Mouse (Mus musculus) limb, embryonic 10.5 days (tissue): Measurements from ENCODE around the gene Cavin4. TPM values are rescaled to one million over a fixed set of nuclear protein-coding genes. Genes with fewer than 3 reads are reported as not detected.
A peak's percentile ranks its signal among the peaks of the same experiment; 100 is the strongest.

Source experiments
- DNase-seq: peaks from one replicate; pipeline ENCODE4 v3.0.0-alpha.2; 2017; ENCODE audit warnings: low spot score
- H3K27ac ChIP-seq: fragments of 300-500 bp; sonication (generic); 2 replicates; pipeline ENCODE4 v1.5.1; 2016; ENCODE audit warnings: mild to moderate bottlenecking
- H3K27me3 ChIP-seq: fragments of 300-500 bp; sonication (generic); 2 replicates; pipeline ENCODE4 v1.6.1; 2016; ENCODE audit warnings: low read depth, mild to moderate bottlenecking; ENCODE audit not compliant: poor library complexity, severe bottlenecking
- H3K36me3 ChIP-seq: fragments of 300-500 bp; sonication (generic); 2 replicates; pipeline ENCODE4 v1.6.1; 2016; ENCODE audit warnings: mild to moderate bottlenecking, moderate library complexity
- H3K4me1 ChIP-seq: fragments of 300-500 bp; sonication (generic); 2 replicates; pipeline ENCODE4 v1.6.1; 2016
- H3K4me3 ChIP-seq: fragments of 300-500 bp; sonication (generic); 2 replicates; pipeline ENCODE4 v1.5.1; 2016; ENCODE audit warnings: mild to moderate bottlenecking, moderate library complexity
- H3K9me3 ChIP-seq: fragments of 300-500 bp; sonication (generic); replicated peaks from 2 replicates; pipeline ENCODE4 v1.6.1; 2016; ENCODE audit warnings: mild to moderate bottlenecking
- WGBS: fragments of 180-500 bp; shearing (Covaris S2); methylation state at CpG from one replicate; pipeline ENCODE4 v1.1.7; 2016; 5-methylcytosine and 5-hydroxymethylcytosine counted together
- polyA plus RNA-seq: library from polyadenylated mRNA; unstranded; fragments of >200 nt; fragmentation: Nextera tagmentation; extraction: Ambion mirVana; gene quantifications from 2 replicates; pipeline ENCODE4 v1.2.1, GENCODE M21; 2016

Cavin4 gene
- polyA plus RNA-seq: 1.3 and 1.6 TPM in 2 replicates

- DNase-seq: no peak
- H3K36me3 ChIP-seq: peaks cover 85% of the 10 kb centered on the region
- no peaks in the 10 kb centered on the region for H3K9me3 ChIP-seq
- WGBS: 94% methylated on average over 10 of the region's 10 CpGs
- H3K27me3 ChIP-seq: no peaks in the 10 kb centered on the region
- H3K27ac ChIP-seq: no peak within 1 kb of the TSS
- H3K4me1 ChIP-seq: no peaks in the 10 kb centered on the region
- H3K4me3 ChIP-seq: no peak within 1 kb of the TSS
Observed at GRCm38 (mm10) chr4:48663271-48663670, at the start of gene Cavin4. Gene Cavin4, plus strand, starts transcription at chr4:48663514.

GRCm38 (mm10) chr4:48615483-48615882, 47.8 kb upstream of the Cavin4 start:
- no peak for DNase-seq
- Histone ChIP-seq H3K27ac (no peak overlapping the region), H3K36me3 (peaks cover 86% of the 10 kb centered on the region), H3K4me3 (no peak overlapping the region), H3K27me3 (no peaks in the 10 kb centered on the region), H3K4me1 (no peaks in the 10 kb centered on the region), H3K9me3 (no peaks in the 10 kb centered on the region)
- 94% methylated on average over 4 of the region's 4 CpGs for WGBS

- no peak overlapping the region for H3K27ac ChIP-seq
- H3K4me3 ChIP-seq: no peak overlapping the region
- DNase-seq: no peak
- WGBS: 97% methylated on average over 15 of the region's 15 CpGs
- peaks cover 84% of the 10 kb centered on the region for H3K36me3 ChIP-seq
- H3K4me1 ChIP-seq: no peaks in the 10 kb centered on the region
- no peaks in the 10 kb centered on the region for H3K27me3 ChIP-seq
- no peaks in the 10 kb centered on the region for H3K9me3 ChIP-seq
Observed at GRCm38 (mm10) chr4:48617201-48617600, 46.1 kb upstream of the Cavin4 start.

- no peak overlapping the region for H3K4me3 ChIP-seq
- peaks cover 95% of the 10 kb centered on the region for H3K36me3 ChIP-seq
- DNase-seq: no peak
- H3K27me3 ChIP-seq: no peaks in the 10 kb centered on the region
- H3K27ac ChIP-seq: no peak overlapping the region
- H3K4me1 ChIP-seq: no peaks in the 10 kb centered on the region
- no peaks in the 10 kb centered on the region for H3K9me3 ChIP-seq
- 90% methylated on average over 6 of the region's 6 CpGs for WGBS
Observed at GRCm38 (mm10) chr4:48620121-48620520, 43.2 kb upstream of the Cavin4 start.

GRCm38 (mm10) chr4:48622246-48622645, 41.1 kb upstream of the Cavin4 start:
- Histone ChIP-seq H3K27ac (no peak overlapping the region), H3K9me3 (no peaks in the 10 kb centered on the region), H3K36me3 (peaks cover 97% of the 10 kb centered on the region), H3K4me1 (no peaks in the 10 kb centered on the region), H3K27me3 (no peaks in the 10 kb centered on the region), H3K4me3 (no peak overlapping the region)
- DNase-seq: no peak
- 95% methylated on average over 6 of the region's 6 CpGs for WGBS

GRCm38 (mm10) chr4:48622946-48623345, 40.4 kb upstream of the Cavin4 start:
- 98% methylated on average over 7 of the region's 7 CpGs for WGBS
- no peaks in the 10 kb centered on the region for H3K4me1 ChIP-seq
- H3K27me3 ChIP-seq: no peaks in the 10 kb centered on the region
- peaks cover 97% of the 10 kb centered on the region for H3K36me3 ChIP-seq
- H3K27ac ChIP-seq: no peak overlapping the region
- no peaks in the 10 kb centered on the region for H3K9me3 ChIP-seq
- H3K4me3 ChIP-seq: no peak overlapping the region
- DNase-seq: no peak

GRCm38 (mm10) chr4:48624961-48625360, 38.4 kb upstream of the Cavin4 start:
- Histone ChIP-seq H3K4me1 (no peaks in the 10 kb centered on the region), H3K4me3 (no peak overlapping the region), H3K27ac (no peak overlapping the region), H3K36me3 (peaks cover 99% of the 10 kb centered on the region), H3K27me3 (no peaks in the 10 kb centered on the region), H3K9me3 (no peaks in the 10 kb centered on the region)
- no peak for DNase-seq
- 88% methylated on average over 6 of the region's 6 CpGs for WGBS

GRCm38 (mm10) chr4:48625836-48626235, 37.5 kb upstream of the Cavin4 start:
- DNase-seq: no peak
- Histone ChIP-seq H3K27ac (no peak overlapping the region), H3K36me3 (peaks cover 97% of the 10 kb centered on the region), H3K4me1 (no peaks in the 10 kb centered on the region; the same call in 1 of the 2 replicates), H3K27me3 (no peaks in the 10 kb centered on the region), H3K9me3 (no peaks in the 10 kb centered on the region), H3K4me3 (no peak overlapping the region)
- WGBS: 95% methylated on average over 9 of the region's 9 CpGs

GRCm38 (mm10) chr4:48629445-48629844, 33.9 kb upstream of the Cavin4 start:
- peaks cover 85% of the 10 kb centered on the region for H3K36me3 ChIP-seq
- no peaks in the 10 kb centered on the region for H3K9me3 ChIP-seq
- no peak overlapping the region for H3K27ac ChIP-seq
- no peaks in the 10 kb centered on the region for H3K27me3 ChIP-seq
- no peak for DNase-seq
- H3K4me1 ChIP-seq: peaks cover 12% of the 10 kb centered on the region; the same call in 1 of the 2 replicates
- 96% methylated on average over 13 of the region's 13 CpGs for WGBS
- H3K4me3 ChIP-seq: no peak overlapping the region

GRCm38 (mm10) chr4:48633529-48633928, 29.8 kb upstream of the Cavin4 start:
- Histone ChIP-seq H3K36me3 (peaks cover 83% of the 10 kb centered on the region), H3K9me3 (no peaks in the 10 kb centered on the region), H3K27me3 (no peaks in the 10 kb centered on the region), H3K4me3 (no peak overlapping the region), H3K4me1 (peaks cover 12% of the 10 kb centered on the region; the same call in 1 of the 2 replicates), H3K27ac (no peak overlapping the region)
- 66% methylated on average over 6 of the region's 6 CpGs for WGBS
- DNase-seq: peak; percentile 39

GRCm38 (mm10) chr4:48634058-48634457, 29.3 kb upstream of the Cavin4 start:
- whole genome bisulfite sequencing: 85% methylated on average over 2 of the region's 2 CpGs
- no peaks in the 10 kb centered on the region for H3K9me3 ChIP-seq
- peak; percentile 55 for DNase-seq
- no peak overlapping the region for H3K27ac ChIP-seq
- H3K36me3 ChIP-seq: peaks cover 83% of the 10 kb centered on the region
- peaks cover 12% of the 10 kb centered on the region; the same call in 1 of the 2 replicates for H3K4me1 ChIP-seq
- no peaks in the 10 kb centered on the region for H3K27me3 ChIP-seq
- H3K4me3 ChIP-seq: no peak overlapping the region

- 96% methylated on average over 13 of the region's 13 CpGs for WGBS
- DNase-seq: no peak
- Histone ChIP-seq H3K27ac (no peak overlapping the region), H3K36me3 (peaks cover 90% of the 10 kb centered on the region), H3K9me3 (no peaks in the 10 kb centered on the region), H3K4me3 (no peak overlapping the region), H3K27me3 (no peaks in the 10 kb centered on the region), H3K4me1 (peaks cover 12% of the 10 kb centered on the region; the same call in 1 of the 2 replicates)
Observed at GRCm38 (mm10) chr4:48636831-48637230, 26.5 kb upstream of the Cavin4 start.

GRCm38 (mm10) chr4:48638132-48638531, 25.2 kb upstream of the Cavin4 start:
- Histone ChIP-seq H3K4me3 (no peak overlapping the region), H3K27ac (no peak overlapping the region), H3K4me1 (peaks cover 6% of the 10 kb centered on the region; the same call in 1 of the 2 replicates), H3K27me3 (no peaks in the 10 kb centered on the region), H3K9me3 (no peaks in the 10 kb centered on the region), H3K36me3 (peaks cover 97% of the 10 kb centered on the region)
- no peak for DNase-seq
- 83% methylated on average over 10 of the region's 10 CpGs for WGBS

GRCm38 (mm10) chr4:48639503-48639902, 23.8 kb upstream of the Cavin4 start:
- Histone ChIP-seq H3K36me3 (peaks cover 98% of the 10 kb centered on the region), H3K27me3 (no peaks in the 10 kb centered on the region), H3K4me1 (no peaks in the 10 kb centered on the region; the same call in 1 of the 2 replicates), H3K9me3 (no peaks in the 10 kb centered on the region), H3K4me3 (no peak overlapping the region), H3K27ac (no peak overlapping the region)
- WGBS: 97% methylated on average over 17 of the region's 17 CpGs
- DNase-seq: no peak
